Mouse (Mus musculus): ENCODE data around the gene Runx1.

Runx1 gene

GRCm38 (mm10) chr16:92748272-92748671, 77.7 kb downstream of the Runx1 start:
- no peak for DNase-seq (ENCODE audit: low spot score in 2 of 2)

- DNase-seq (ENCODE audit: low spot score in 2 of 2) = no peak
Observed at GRCm38 (mm10) chr16:92747062-92747461, 78.9 kb downstream of the Runx1 start.

- no peak for DNase-seq (ENCODE audit: low spot score in 2 of 2)
Observed at GRCm38 (mm10) chr16:92745239-92745638, 80.7 kb downstream of the Runx1 start.

DNA sequence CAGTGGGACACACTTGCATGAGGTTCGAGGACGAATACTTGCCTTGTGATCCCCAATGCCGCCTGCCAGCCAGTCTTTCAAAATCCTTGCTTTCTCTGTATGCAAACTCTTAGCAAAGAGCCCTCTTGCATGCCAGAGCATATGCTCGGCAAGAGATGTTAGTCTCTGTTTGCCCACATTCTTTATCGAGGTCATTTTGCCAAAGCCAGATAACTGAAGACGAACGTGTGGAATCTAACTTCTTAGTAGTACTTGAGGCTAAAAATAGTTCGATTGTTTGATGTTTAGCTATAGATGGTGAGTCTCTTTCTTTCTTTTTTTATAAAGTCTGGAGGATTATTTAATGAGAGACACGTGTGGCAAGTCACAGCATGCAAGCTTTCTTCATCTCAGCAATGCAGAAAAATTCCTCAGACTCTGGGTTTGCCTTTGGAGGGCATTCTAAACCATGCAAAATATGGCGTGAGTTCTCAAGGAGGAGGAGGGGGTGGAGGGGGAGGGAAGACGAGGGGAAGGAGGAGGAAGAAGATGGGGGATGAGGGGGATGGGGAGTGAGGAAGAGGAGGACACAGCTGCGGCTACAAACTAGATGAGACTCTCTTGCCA, 81.7 kb downstream of the Runx1 start:
- no peak for DNase-seq (ENCODE audit: low spot score in 2 of 2)

GRCm38 (mm10) chr16:92743755-92744154, 82.2 kb downstream of the Runx1 start:
- no peak for DNase-seq (ENCODE audit: low spot score in 2 of 2)

DNA sequence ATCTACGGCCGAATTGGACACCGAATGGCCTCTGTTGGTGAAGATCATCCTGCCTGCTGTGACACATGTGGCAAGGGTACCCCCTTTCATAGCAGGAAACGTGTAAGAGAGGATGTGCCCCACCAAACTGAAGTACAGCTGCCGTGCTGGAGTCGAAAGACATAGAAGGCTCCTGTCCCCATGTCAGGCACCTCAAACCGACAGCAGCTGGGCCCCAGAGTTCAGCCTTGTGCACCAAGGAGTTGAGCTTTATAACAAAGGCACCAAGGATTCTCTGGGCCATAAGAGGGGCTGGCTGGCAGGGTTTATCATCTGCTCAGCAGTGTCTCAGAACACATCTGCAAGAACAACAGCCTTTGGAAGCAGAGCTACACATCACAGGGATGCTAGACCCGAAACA, 84.6 kb downstream of the Runx1 start:
- DNase-seq (ENCODE audit: low spot score in 2 of 2) = no peak

DNA sequence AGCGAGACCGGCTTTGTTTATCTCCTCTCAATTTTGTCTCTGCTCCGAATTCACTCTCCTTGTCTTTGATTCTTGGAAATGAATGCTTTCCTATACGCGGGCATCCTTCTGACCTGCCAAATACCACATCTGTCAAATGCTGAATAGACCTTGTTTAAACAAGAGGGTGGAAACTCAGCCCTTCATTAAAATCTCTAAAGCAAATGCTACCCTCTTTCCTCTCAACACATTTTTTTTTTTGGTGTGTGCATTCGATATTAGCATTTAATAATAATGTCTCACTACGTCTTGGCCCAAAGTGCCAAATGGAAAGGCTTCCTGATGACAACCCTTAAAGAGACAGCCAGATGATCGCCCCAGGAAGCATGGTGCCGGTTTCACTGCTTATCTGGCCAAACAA, 85.4 kb downstream of the Runx1 start:
- no peak for DNase-seq (ENCODE audit: low spot score in 2 of 2)

DNA sequence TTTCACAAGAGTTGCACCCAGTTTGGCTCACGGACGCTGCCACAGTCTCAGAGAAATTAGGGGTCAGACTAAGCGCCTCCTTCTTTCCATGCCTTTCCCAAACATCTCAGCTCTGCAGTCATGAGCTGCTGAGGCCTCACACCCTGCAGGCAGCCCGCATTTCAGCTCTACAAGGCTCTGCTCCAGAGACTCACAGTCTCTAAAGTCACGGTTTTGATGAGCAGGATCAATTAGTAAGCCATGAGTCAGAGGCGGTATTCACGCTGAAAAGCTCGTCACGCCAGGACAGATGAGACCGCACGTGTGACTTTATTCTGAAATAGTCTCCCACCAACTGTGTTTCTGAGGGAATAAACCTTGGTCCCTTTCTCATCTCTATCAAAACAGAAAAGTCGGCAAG, 86.0 kb downstream of the Runx1 start:
- no peak for DNase-seq (ENCODE audit: low spot score in 2 of 2)

DNA sequence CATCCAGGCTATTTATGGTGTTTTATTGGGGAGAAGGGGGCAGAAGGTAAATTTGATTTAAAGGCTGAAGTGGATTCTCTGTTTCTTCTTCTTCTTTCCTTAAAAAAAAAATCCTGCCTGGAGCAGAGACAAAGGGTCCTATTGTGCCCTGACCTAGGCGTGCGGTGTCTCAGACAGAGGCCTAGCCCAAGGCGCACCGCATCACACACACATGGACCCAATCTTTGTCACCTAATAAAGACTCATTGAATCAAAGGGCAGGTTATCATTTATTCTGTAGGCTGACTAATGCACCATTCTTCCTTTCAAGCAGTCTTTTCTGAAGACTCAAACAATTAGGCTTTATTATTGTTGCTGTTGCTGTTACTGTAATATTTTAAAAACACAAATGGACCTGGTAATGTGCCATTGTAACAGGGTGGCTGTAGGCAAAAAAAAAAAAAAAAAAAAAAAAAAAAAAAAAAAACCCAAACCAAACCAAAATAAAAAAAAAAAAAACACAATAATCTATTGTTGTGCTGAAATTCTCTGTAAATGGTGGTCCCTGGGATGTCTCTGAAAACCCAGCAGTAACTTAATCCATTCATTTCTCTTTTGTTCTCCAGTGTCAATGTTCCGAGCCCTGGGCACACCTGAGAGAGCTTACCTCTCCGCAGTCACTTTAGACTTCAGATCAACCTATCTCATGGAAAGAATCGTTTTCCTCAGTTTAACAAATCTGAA, 86.7 kb downstream of the Runx1 start:
- no peak for DNase-seq (ENCODE audit: low spot score in 2 of 2)

DNA sequence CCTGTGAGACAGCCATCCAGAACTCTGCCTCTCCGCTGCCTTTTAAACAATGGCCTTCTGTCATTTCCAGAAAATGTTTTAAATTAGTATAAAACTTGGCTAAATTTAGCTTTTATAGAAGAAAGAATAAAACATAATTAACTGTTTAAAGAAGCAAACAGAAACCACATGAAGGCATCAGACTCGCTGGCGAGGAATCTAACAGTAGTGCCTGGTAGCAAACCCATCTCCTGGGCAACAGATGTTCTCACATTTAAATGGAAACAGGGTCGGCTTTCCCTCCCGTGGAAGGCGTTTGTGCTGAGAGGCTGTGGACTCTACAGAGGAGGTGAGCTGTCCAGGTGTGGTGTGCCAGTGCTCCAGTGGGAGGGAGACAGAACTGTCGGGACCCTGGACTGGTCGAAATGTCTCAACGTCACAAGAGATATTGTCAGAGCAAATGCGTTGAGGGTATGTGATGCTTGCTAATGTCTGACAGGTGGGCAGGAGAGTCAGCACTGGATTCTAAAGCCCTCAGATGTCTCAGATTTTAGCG, 87.4 kb downstream of the Runx1 start:
- DNase-seq (ENCODE audit: low spot score in 2 of 2) = no peak

DNA sequence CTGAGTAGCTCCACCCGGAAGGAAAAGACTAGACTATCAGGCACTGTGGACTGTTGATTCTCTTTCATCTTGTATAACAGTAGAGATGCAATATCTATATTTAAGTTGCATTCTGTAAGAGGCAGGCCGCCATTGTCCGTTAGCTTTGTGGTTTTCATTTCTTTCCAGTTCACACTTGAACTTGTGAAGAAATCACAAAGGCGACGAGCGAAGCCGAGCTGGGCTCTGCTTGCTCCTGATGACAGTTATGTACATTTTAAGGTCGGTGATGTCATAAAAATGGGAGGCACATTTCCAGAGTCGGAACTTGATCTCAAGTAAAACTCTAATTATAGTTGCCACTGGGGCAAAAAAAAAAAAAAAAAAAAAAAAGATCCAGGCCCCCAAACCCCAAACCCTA, 99.1 kb downstream of the Runx1 start:
- DNase-seq (ENCODE audit: low spot score in 2 of 2) = no peak

GRCm38 (mm10) chr16:92724526-92724925, 101.4 kb downstream of the Runx1 start:
- DNase-seq (ENCODE audit: low spot score in 2 of 2) = no peak

- no peak for DNase-seq (ENCODE audit: low spot score in 2 of 2)
Observed at GRCm38 (mm10) chr16:92720678-92721077, 105.3 kb downstream of the Runx1 start.

- DNase-seq (ENCODE audit: low spot score in 2 of 2) = no peak
Observed at GRCm38 (mm10) chr16:92719725-92720124, 106.2 kb downstream of the Runx1 start.

GRCm38 (mm10) chr16:92715599-92716483, 110.1 kb downstream of the Runx1 start:
- no peak for DNase-seq (ENCODE audit: low spot score in 2 of 2)

DNA sequence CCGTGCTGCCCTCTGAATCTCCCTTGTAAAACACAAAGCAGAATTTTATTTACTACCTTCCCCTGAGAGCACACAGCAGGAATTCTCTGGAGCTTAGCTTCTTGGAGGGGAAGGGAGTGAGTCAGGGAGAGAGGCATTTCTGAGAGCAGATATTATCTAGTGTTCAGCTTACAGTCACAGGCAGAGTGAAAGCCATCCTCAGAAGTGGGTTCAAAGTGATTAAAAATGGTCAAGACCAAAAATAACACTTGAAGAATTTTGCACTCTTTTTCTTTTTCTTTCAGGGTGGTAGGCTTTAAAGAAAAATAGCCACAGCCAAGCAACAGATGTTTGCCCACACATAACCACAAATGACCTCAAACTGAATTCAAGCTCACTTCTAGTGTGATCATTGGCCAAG, 115.8 kb downstream of the Runx1 start:
- DNase-seq (ENCODE audit: low spot score in 2 of 2) = no peak

DNA sequence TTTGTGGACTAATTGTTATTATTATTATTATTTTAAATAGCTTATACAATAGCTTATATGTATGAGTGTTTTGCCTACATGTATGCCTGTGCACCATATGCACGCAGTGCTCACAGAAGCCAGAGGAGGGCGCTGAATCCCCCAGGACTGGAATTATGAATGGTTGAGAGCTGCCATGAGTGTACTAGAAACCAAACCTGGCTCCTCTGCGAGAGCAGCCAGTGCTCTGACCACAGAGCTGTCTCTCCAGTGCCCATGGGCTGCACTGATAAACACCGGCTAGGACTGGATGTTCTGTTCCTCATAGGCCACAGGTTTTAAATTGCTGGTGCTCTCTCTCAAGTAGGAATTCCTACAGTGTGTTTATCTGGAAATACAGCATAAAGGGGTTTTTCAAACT, 117.2 kb downstream of the Runx1 start:
- DNase-seq (ENCODE audit: low spot score in 2 of 2) = no peak

DNA sequence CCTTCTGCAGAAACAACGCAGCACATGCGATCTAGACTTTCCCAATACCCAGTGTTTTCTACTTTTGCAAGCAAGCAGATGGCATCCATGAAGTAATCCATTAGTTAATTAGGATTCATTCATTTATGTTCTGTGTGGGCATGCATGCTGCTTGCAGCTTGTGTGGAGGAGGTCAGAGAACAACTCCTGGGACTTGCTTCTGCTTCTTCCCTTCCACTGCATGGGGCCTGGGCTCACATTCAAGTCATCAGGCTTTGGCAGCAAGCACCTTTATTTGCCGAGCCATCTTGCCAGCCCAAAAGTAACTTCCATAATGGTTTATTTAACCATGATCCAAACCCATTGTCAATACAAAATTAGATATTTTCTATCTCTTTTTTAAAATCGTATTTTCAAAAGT, 118.2 kb downstream of the Runx1 start:
- no peak for DNase-seq (ENCODE audit: low spot score in 2 of 2)

GRCm38 (mm10) chr16:92707146-92707545, 118.8 kb downstream of the Runx1 start:
- no peak for DNase-seq (ENCODE audit: low spot score in 2 of 2)

DNA sequence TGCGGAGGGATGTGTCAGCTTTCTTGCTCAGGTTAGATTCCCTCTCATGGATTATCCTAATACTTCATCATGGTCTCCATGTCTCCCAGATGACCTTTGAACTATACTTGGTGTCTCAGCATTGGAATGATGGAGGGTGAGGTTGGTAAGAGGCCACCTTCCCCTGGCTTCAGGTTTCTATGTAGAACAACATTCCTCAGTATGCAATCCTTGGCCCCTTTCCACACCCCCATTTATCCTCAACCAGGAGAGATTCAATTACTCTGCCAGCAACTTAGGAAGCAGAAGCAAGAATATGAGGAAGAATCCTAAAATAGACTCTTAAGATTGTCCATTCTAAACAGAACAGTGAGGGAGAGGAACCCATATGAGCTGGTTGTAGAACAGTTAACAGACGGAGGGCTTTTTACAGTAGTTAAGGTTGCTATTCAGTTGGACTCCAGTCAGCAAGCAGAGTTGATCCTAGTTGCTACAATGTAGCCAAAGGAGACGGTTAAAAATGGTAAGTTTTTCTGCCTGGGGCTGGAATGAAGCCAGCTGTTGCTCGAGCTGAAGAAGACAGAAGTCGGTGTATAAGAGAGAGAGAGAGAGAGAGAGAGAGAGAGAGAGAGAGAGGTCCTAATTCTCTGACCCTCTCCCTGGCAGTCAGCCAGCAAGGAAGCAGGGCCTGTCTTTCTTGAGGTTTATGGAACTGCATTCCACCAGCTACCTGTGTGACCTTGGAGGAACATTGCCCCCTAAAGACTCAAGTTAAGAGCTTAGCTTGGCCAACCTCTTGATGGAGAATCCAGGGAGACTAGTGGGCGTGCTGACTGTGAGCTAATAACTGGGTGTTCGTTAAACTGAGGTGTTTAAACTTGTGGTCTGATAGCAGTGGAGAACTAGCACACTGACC, 120.1 kb downstream of the Runx1 start:
- DNase-seq (ENCODE audit: low spot score in 2 of 2) = no peak

- DNase-seq (ENCODE audit: low spot score in 2 of 2) = no peak
Observed at GRCm38 (mm10) chr16:92703850-92704249, 122.1 kb downstream of the Runx1 start.
